Mouse (Mus musculus) olfactory bulb, adult 2 months (tissue): Measurements from ENCODE around the gene Adamts8. TPM values are rescaled to one million over a fixed set of nuclear protein-coding genes. Genes with fewer than 3 reads are reported as not detected.

Experiments used
- H3K27ac ChIP-seq: fragments of 200-500 bp; 2 replicates; pipeline ENCODE4 v1.5.1; 2012; ENCODE audit warnings: low read depth, low read length; ENCODE audit not compliant: insufficient read depth
- H3K4me1 ChIP-seq: fragments of 200-500 bp; 2 replicates; pipeline ENCODE4 v1.6.1; 2012; ENCODE audit warnings: low read length; ENCODE audit not compliant: control insufficient read depth, insufficient read depth
- H3K4me3 ChIP-seq: fragments of 200-500 bp; 2 replicates; pipeline ENCODE4 v1.5.1; 2012; ENCODE audit warnings: mild to moderate bottlenecking, low read depth, low read length, moderate library complexity; ENCODE audit not compliant: insufficient read depth
- CTCF ChIP-seq: fragments of 200-500 bp; IDR thresholded peaks from 2 replicates; pipeline ENCODE4 v1.5.1; 2012; ENCODE audit warnings: low read depth, mild to moderate bottlenecking, low read length, moderate library complexity; ENCODE audit not compliant: insufficient read depth
- POLR2A ChIP-seq: fragments of 200-500 bp; IDR thresholded peaks from 2 replicates; pipeline ENCODE4 v1.6.1; 2012; ENCODE audit warnings: mild to moderate bottlenecking, low read depth, low read length, moderate library complexity; ENCODE audit not compliant: insufficient read depth
- WGBS: fragments of 180-500 bp; shearing (Covaris S2); methylation state at CpG from one replicate; pipeline ENCODE4 v1.1.7; 2018; 5-methylcytosine and 5-hydroxymethylcytosine counted together
- polyA plus RNA-seq: library from polyadenylated mRNA; stranded (reverse); fragments of >200 nt; gene quantifications from 2 replicates; pipeline ENCODE4 v1.2.4, GENCODE M21; 2012; ENCODE audit warnings: low replicate concordance; ENCODE audit not compliant: missing spikeins, insufficient read depth, insufficient read length

The Adamts8 gene
- polyA plus RNA-seq, 1 experiment, result not detected

DNA sequence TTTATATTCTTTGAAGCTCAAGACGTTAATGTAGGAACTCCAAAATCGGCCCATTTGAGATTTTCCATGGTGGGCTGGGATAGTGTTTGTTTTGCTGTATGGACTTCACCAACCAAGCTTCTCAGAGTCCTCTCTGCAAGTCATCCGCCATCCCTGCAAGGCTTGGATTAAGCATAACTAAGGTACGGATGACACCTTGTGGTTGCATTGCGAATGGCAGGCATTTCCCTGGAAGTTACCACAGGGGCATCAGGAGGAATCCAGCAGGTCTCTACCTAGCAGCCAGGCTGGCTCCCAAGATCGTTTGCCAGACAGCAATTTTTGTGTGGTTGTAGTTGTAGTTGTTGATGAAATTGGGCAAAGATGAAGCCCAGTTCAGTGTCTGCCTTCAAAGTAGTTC lies 2.0 kb upstream of the Adamts8 start:
- no peak overlapping the region for H3K27ac ChIP-seq

GRCm38 (mm10) chr9:30943341-30943740 lies 979 bp downstream of the Adamts8 start:
- H3K27ac ChIP-seq, result no peak overlapping the region
- peaks cover 7% of the 10 kb centered on the region for H3K4me1 ChIP-seq
- WGBS, result under 1% methylated on average over 14 of the region's 14 CpGs
- H3K4me3 ChIP-seq, result peak overlapping the region; percentile 60
- TF ChIP-seq CTCF (no peak), POLR2A (no peak)

More for the DNA sequence above, 2.0 kb upstream of the Adamts8 start:
- 4% methylated on average over 6 of the region's 6 CpGs for WGBS
- peak; percentile 54 for TF ChIP-seq CTCF
- TF ChIP-seq POLR2A, result no peak
- Histone ChIP-seq H3K4me3 (no peak overlapping the region), H3K4me1 (peaks cover 7% of the 10 kb centered on the region)

DNA sequence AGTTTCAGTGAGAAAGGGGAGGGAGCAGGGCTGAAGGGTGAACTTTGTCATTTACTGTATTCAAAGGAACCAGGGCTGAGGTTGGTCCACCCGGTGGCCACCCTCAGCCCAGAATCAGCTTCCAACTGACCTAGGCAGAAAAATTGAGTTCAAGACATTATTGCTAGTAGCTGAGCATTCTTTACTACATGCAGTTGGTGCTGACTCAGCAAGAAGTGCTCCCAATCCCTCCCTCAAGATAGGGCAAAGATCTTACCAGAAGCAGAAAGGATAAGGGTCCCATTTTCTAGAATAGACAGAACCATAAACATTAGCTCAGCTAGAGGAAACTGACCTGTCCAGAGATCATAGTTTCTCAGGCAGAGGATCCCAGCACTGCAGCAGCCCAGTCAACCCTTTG lies 1.9 kb downstream of the Adamts8 start:
- Histone ChIP-seq H3K4me3 (no peak overlapping the region), H3K27ac (no peak overlapping the region), H3K4me1 (peaks cover 7% of the 10 kb centered on the region)
- 4% methylated on average over 1 of the region's 1 CpGs for WGBS
- no peak for TF ChIP-seq CTCF
- TF ChIP-seq POLR2A, result no peak

DNA sequence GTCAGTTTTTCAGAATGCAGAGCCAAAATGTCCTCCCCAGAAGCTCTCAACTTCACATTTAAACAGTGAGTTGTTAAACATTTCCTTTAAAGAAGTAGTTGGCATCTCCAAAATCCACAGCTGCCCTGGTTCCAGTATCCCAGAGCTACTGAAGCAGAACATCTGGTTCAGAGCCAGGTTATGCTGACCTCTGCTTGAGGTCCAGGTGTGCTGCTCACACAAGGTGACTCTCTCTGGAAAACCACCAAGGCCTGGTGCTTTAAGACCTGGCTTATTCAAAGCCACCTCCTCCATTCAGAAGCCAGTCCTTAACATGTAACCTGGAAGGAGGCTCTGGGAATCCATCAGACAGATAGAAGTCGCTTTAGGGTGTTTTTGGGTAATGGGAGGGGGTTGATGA lies 2.9 kb downstream of the Adamts8 start:
- TF ChIP-seq CTCF (no peak), POLR2A (no peak)
- Histone ChIP-seq H3K4me1 (peaks cover 7% of the 10 kb centered on the region), H3K27ac (no peak overlapping the region), H3K4me3 (no peak overlapping the region)
- 79% methylated on average over 1 of the region's 1 CpGs for WGBS

- Histone ChIP-seq H3K27ac (no peak overlapping the region), H3K4me3 (no peak overlapping the region), H3K4me1 (no peaks in the 10 kb centered on the region)
- no peak for TF ChIP-seq POLR2A
- TF ChIP-seq CTCF, result no peak
- WGBS, result 89% methylated on average over 3 of the region's 3 CpGs
Observed at GRCm38 (mm10) chr9:30949422-30949821, 7.1 kb downstream of the Adamts8 start.

- no peak overlapping the region for H3K4me3 ChIP-seq
- H3K27ac ChIP-seq, result no peak overlapping the region
- 66% methylated on average over 4 of the region's 4 CpGs for whole genome bisulfite sequencing
- no peaks in the 10 kb centered on the region for H3K4me1 ChIP-seq
- TF ChIP-seq POLR2A, result no peak
Observed at GRCm38 (mm10) chr9:30949971-30950370, 7.6 kb downstream of the Adamts8 start.

DNA sequence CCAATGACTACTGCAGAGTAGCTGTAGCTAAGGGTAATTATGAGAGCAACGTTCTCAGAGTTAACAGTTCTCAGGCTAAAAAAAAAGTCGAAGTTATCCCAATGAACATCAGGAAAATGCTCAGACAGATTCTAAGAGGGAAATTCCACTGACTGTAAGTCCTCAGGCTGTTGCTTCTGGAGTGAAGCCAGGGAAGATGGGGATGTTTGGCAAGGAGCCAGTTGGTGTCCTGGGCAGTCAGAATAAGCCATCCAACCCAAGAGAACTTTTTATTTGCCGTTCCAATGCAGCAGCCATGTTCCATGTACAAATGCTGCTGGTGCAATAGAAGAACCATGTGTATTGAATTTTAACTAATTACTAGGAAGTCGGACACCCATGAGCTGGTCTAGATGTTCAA lies 8.2 kb downstream of the Adamts8 start:
- H3K4me3 ChIP-seq, result no peak overlapping the region
- TF ChIP-seq CTCF (no peak), POLR2A (no peak)
- H3K4me1 ChIP-seq, result no peaks in the 10 kb centered on the region
- H3K27ac ChIP-seq, result no peak overlapping the region
- WGBS, result 43% methylated on average over 4 of the region's 4 CpGs

DNA sequence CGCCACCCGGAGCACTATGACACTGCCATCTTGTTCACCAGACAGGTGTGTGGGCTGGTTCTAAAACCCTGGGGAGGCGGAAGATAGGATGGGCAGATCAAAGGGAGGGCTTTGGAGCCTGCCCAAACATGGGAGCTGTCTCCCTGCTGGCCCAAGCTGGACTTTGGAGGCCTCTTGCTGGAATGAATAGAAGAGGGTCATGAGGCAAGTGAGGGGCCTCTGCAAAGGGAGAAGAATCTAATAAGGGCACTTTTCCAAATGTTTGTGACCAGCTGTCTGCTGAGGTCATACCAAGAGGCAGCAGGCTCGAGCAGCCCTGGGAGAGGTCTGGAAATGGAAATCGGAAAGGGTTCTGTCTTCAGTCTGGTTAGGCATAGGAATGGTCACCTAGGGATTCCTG lies 9.1 kb downstream of the Adamts8 start:
- Histone ChIP-seq H3K4me1 (no peaks in the 10 kb centered on the region), H3K4me3 (no peak overlapping the region), H3K27ac (no peak overlapping the region)
- no peak for TF ChIP-seq POLR2A
- TF ChIP-seq CTCF, result no peak
- 86% methylated on average over 5 of the region's 5 CpGs for WGBS

- no peaks in the 10 kb centered on the region for H3K4me1 ChIP-seq
- no peak overlapping the region for H3K4me3 ChIP-seq
- WGBS, result 74% methylated on average over 8 of the region's 8 CpGs
- TF ChIP-seq CTCF (no peak), POLR2A (no peak)
- no peak overlapping the region for H3K27ac ChIP-seq
Observed at GRCm38 (mm10) chr9:30953287-30953686, 10.9 kb downstream of the Adamts8 start.

DNA sequence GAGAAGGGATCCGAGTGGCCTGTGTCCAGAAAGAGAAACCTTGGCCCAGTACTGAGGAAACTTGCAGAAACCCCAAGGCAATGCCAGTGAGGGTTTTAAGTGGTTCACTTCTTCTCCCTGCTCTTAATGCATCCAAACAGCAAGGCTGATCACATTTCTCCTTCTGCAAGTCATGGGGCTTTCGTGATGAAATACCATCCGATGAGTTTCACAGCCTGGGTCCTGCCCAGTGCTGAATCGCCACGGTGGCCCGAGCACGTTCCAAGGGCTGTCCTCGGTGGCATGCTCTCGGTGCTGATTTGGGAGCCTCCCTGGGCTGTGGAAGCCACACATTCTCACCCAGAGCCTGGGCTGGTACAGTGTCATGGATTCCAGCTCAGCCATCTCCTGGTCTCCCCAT lies 12.9 kb downstream of the Adamts8 start:
- TF ChIP-seq CTCF (no peak), POLR2A (no peak)
- 96% methylated on average over 9 of the region's 9 CpGs for WGBS
- Histone ChIP-seq H3K4me1 (no peaks in the 10 kb centered on the region), H3K4me3 (no peak overlapping the region), H3K27ac (no peak overlapping the region)
